Comparison of ENCODE assay signal across 9 mouse cellular contexts in the genomic region with DNA sequence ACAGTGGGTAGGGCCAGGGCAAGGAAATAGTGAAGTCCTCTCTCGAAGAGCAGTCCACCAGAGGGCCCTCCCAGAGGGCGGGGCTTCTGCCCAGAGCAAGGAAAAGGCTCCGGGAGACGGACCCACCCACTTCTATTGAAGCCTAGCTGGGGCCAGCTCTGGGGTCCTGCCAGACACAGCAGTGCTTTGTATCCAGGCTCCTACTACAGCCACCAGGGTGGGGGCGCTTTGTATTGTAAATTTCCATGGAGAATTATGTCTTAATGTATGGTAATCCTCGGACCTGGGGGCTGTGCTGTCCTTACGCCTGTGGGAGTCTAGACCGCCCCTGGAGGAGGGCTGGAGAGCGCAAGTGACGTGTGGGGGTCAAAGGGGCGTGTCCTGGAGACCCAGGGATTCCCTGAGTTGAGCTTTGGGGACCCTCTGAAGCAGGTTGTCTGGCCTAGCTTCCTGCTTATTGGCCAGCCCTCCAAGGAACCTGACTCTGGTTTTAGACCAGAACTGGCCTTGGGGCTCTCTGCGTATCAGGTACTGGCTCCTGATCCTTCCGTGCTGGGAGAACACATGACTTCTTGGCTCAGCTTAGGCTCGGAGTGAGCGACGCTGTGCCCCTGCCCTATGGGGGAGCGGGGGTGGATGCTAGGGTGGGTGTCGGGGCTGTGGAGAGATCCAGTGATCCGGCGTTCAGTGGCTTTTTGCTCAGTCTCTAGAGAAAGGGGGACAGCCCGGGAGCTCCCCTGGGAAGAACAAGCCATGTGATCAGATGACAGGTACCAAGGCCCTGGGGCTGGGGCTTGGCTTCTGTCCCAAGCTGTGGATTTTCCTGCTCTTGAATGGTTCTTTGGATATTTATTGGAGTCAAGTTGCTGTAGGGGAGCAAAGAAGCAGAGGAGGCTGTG.
DNase-seq lines count a peak whose midpoint lies in the region; ATAC-seq and TF ChIP-seq lines count a peak whose summit lies in the region.
"Had no signal": no experiment of that assay in that cellular context is flagged by ENCODE, and none has a peak within 500 bp of the region (broad histone marks: within the 10 kb centered on the region; RNA-seq: fewer than 3 reads in every experiment).

No protein-coding gene starts in this region.

- H3K36me3 ChIP-seq in G1E (replicated peaks): peaks cover 74% of the 10 kb centered on the region
- no peaks in the 10 kb centered on the region for H3K36me3 ChIP-seq in embryonic facial prominence, embryonic 10.5 days (replicated peaks)
- no peaks in the 10 kb centered on the region for H3K36me3 ChIP-seq in hindbrain, embryonic 13.5 days
- H3K36me3 ChIP-seq in stomach, embryonic 15.5 days: no peaks in the 10 kb centered on the region

- H3K27me3 ChIP-seq in G1E (ENCODE audit: insufficient read depth, low read length): peaks cover 26% of the 10 kb centered on the region
- peaks cover 69% of the 10 kb centered on the region for H3K27me3 ChIP-seq in embryonic facial prominence, embryonic 10.5 days (replicated peaks; ENCODE audit: low read depth, poor library complexity, severe bottlenecking)
- no peaks in the 10 kb centered on the region for H3K27me3 ChIP-seq in hindbrain, embryonic 13.5 days
- no peaks in the 10 kb centered on the region for H3K27me3 ChIP-seq in stomach, embryonic 15.5 days (replicated peaks)

- H3K4me3 ChIP-seq in G1E (ENCODE audit: low read depth, low read length): peak overlapping the region; percentile 48; the same call in 1 of the 2 replicates
- peak overlapping the region; percentile 47 for H3K4me3 ChIP-seq in embryonic facial prominence, embryonic 10.5 days
- H3K4me3 ChIP-seq in hindbrain, embryonic 13.5 days: 0 out of 2 replicates have a peak overlapping the region, but pooled peaks have one; percentile 4
- H3K4me3 ChIP-seq in stomach, embryonic 15.5 days (replicated peaks): 0 out of 2 replicates have a peak overlapping the region, but pooled peaks have one; percentile 13
- H3K4me3 ChIP-seq: myocyte had no signal

- peaks cover 23% of the 10 kb centered on the region for H3K9me3 ChIP-seq in G1E (replicated peaks)
- no peaks in the 10 kb centered on the region for H3K9me3 ChIP-seq in embryonic facial prominence, embryonic 10.5 days
- H3K9me3 ChIP-seq in hindbrain, embryonic 13.5 days: no peaks in the 10 kb centered on the region
- no peaks in the 10 kb centered on the region for H3K9me3 ChIP-seq in stomach, embryonic 15.5 days

- TF ChIP-seq CTCF in G1E (IDR thresholded peaks at IDR 0.05; ENCODE audit: low read depth, low read length): no peak

- peak overlapping the region; percentile 65 for H3K27ac ChIP-seq in embryonic facial prominence, embryonic 10.5 days (replicated peaks)
- H3K27ac ChIP-seq in hindbrain, embryonic 13.5 days: peak overlapping the region; percentile 66
- no peak overlapping the region for H3K27ac ChIP-seq in stomach, embryonic 15.5 days

- ATAC-seq in G1E (ENCODE audit: extremely low read depth, insufficient number of reproducible peaks, low FRiP score, poor library complexity, severe bottlenecking): peak; percentile 47; the same call in 1 of the 2 replicates
- ATAC-seq in hindbrain, embryonic 13.5 days (ENCODE audit: low FRiP score): peak; percentile 46
- ATAC-seq in stomach, embryonic 15.5 days (ENCODE audit: insufficient read depth, low FRiP score, low read depth): peak; percentile 74

- WGBS in embryonic facial prominence, embryonic 10.5 days: 2% methylated on average over 21 of the region's 21 CpGs
- 3% methylated on average over 21 of the region's 21 CpGs for WGBS in hindbrain, embryonic 13.5 days
- WGBS in stomach, embryonic 15.5 days: 10% methylated on average over 21 of the region's 21 CpGs

- peak overlapping the region; percentile 41 for H3K4me2 ChIP-seq in hindbrain, embryonic 13.5 days
- H3K4me2 ChIP-seq in stomach, embryonic 15.5 days: peak overlapping the region; percentile 48

- peaks cover 66% of the 10 kb centered on the region for H3K4me1 ChIP-seq in G1E (ENCODE audit: insufficient read depth, low read depth, low read length)
- peaks cover 100% of the 10 kb centered on the region for H3K4me1 ChIP-seq in embryonic facial prominence, embryonic 10.5 days
- peaks cover 99% of the 10 kb centered on the region for H3K4me1 ChIP-seq in hindbrain, embryonic 13.5 days (replicated peaks)
- peaks cover 92% of the 10 kb centered on the region for H3K4me1 ChIP-seq in stomach, embryonic 15.5 days

- H3K9ac ChIP-seq in hindbrain, embryonic 13.5 days: 0 out of 2 replicates have a peak overlapping the region, but pooled peaks have one; percentile 43
- H3K9ac ChIP-seq in stomach, embryonic 15.5 days: no peak overlapping the region

- DNase-seq in G1E (ENCODE audit: low spot score): peak; percentile 35
- DNase-seq in embryonic facial prominence, embryonic 10.5 days (ENCODE audit: low spot score): peak; percentile 82
- DNase-seq in lung, postnatal 10 days: peak; percentile 77
- no peak for DNase-seq in left cerebral cortex, adult 8-10 months (ENCODE audit: low spot score in 2 of 2)
- no peak for DNase-seq in testis, postnatal 10 days (ENCODE audit: low spot score)
- no peak for DNase-seq in gastrocnemius, adult 18-20 months (ENCODE audit: low spot score)

Comparison
In these comparisons a context has a peak if more than half of its experiments do, and no peak if none do; other contexts are left out.
1. DNase-seq: peak in G1E (single experiment), embryonic facial prominence, embryonic 10.5 days (single experiment) and lung, postnatal 10 days (single experiment); none in left cerebral cortex, adult 8-10 months (0 of 2), testis, postnatal 10 days (single experiment) and gastrocnemius, adult 18-20 months (single experiment).
2. Peak in every context shown above with its lines, with median percentiles within 50 percentile points of each other: ATAC-seq and H3K4me3 ChIP-seq.